Mouse (Mus musculus) gastrocnemius, postnatal 10 days (tissue): Measurements from ENCODE around the gene Dgkb. TPM values are rescaled to one million over a fixed set of nuclear protein-coding genes. Genes with fewer than 3 reads are reported as not detected.

Source experiments
- DNase-seq: peaks from one replicate; pipeline ENCODE4 v3.0.0; 2021; ENCODE audit warnings: mixed read lengths
- total RNA-seq, 2 experiments: library from RNA; stranded (reverse); gene quantifications; 2 replicates each; pipeline ENCODE4 v1.2.3; 2021

Gene Dgkb
- total RNA-seq, 2 experiments from 2014 or later: 1.9 to 2.6 TPM

DNA sequence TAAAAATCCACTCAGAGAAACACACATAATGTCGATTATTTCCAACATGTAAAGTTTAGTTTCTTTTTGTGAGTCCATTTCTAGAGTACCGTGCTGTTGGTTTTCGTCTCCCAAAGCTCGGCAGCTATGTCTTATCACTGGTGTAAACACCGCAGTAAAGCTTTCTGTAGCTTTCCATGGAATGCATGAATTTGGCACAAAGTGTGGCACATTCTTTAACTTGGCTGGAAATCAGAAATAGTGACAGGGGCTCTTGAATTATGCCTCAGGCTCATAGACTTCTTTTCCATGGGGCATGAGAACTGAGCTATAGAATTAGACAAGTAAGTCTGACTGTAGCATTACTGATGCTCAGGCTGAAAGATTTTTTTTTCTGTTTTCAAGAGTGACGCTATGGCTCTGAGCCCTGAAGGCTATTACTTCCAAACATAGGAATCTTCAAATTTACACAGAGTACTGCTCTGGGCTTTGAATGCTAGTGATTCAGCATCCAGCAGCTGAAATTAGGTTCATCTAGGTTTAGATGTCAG is 179.0 kb downstream of the Dgkb start:
- DNase-seq: no peak

DNA sequence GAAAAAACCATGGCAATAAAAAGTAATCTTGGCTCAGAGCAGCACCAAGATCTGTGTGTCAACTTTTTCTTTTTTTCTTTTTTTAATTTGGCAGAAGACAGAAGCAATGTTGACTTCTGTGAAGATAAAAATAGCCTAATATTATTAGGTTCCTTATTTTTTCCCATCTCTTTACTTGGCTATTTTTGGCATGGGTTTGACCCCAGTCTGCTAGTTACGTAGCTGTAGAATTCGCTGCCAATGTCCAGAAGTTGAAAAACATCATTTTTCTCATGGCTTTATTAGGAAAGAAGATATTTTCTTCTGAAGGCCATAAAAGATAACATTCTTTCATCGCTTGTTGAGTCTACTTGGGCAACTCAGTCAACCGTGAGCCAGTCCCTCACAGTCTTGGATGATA is 200.1 kb downstream of the Dgkb start:
- DNase-seq: no peak

DNA sequence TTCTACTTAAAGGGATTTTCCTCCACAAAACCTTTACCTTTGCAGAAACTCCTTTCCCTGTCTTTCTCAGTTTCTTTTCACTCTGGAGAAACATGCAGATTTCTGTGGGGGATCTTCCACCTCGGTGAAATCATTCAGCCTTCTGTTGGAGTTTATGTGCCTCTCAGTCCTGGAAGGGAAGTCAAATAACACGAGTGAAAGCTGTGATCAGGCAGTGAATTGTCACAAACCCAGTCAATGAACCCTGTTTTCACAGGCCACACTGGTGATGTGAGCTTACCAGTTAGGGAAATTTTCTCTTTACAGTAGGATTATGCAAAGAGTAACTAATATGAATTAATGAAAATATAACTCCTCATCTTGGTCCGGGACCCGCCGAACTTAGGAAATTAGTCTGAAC is 229.7 kb downstream of the Dgkb start:
- no peak for DNase-seq

DNA sequence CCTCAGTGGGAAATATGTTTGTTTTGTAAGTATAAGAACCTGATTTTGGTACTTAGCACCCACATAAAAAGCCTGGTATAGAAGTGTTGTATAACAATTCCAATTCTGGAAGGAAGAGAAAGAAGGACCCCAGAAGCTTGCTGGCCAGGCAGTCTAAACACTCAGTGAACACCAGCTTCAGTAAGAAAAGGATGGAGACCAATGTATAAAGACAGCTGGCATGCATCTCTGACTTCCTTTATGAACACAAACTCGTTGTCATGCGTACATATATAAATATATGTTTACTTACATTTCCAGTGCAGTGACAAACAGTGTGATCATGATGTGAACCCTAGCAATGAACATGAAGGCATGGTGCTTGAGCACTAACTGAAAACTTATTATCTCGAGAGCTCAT is 270.7 kb downstream of the Dgkb start:
- no peak for DNase-seq

DNA sequence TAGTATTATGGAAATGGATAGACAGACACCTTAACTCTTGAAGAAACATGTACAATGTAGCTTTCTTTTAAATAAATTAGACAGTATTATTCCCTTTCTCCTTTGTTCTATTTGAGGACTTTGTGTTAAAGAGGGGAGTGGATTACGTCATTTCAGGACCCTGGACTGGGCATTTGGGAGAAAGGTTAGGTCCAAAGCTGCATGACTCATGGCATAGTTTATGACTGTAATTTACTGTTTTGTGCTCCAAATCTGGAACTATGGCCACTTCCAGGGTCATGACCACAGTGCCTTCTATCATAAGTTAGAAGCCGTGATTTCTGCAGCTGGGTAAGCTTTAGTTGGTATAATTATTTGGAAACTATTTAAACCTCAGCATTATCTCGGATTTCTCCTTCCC is 294.4 kb downstream of the Dgkb start:
- DNase-seq: no peak

DNA sequence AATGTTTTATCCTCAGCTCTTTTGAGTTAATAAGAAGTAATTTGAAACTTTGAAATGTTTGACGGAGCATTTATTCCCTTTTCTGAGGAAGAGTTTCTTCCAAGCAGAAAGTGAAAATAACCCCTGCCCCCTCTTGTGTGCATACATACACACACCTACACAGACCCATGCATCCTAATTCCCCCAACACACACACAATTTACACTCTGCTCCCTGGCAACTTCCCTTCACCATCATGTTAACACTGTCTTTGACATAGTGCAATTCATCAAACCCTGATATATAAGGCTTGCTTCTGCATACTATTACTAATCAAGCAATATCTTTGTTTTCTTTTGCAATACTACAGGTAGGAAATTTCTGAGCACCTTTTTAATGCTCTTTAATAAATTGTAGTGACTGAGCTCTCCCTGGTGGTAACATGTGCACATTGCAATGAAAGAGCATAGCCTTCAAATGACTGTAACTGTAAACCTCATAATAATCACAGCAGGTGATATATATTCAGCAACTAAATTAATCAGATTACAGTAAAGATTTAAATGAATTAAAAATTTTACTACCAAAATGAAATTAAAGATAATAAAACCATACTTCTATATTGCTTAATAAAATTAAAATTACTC is 297.6 kb downstream of the Dgkb start:
- no peak for DNase-seq

DNA sequence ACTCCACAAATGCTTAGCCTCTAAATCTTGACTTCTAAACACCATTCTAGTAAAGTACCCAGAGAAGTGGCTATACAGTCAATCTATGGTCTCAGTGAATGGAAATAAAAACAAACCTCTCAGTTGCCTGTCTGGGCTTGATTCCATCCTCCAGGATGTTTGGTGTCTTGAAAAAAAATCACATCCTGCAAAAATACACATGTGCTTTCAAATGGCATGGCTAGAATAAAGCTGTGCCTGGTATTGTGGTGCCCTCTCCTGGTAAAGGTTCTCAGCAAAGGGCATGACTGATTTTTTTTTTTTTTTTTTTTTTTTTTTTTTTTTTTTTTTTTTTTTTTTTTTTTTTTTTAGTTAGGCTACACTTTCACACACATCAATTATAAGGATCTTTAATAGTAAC is 306.0 kb downstream of the Dgkb start:
- DNase-seq: no peak

DNA sequence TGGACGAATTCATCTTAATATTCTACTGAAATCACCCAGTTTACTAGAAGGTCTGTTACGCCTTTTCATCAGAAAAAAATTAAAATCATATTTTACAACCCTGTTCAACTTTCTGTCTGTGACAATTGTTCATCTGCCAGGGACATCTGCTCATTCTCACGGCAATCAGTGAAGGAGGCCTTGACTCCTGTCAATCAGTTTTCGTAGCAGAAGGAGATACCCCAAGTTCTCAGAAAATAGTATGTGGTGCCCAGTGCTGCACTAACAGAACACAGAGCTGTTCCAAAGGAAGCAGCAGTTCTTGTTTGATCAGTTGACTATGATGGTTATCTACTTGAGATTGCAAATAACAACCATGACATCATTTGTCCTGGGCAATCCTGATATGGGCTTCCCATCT is 307.8 kb downstream of the Dgkb start:
- no peak for DNase-seq

DNA sequence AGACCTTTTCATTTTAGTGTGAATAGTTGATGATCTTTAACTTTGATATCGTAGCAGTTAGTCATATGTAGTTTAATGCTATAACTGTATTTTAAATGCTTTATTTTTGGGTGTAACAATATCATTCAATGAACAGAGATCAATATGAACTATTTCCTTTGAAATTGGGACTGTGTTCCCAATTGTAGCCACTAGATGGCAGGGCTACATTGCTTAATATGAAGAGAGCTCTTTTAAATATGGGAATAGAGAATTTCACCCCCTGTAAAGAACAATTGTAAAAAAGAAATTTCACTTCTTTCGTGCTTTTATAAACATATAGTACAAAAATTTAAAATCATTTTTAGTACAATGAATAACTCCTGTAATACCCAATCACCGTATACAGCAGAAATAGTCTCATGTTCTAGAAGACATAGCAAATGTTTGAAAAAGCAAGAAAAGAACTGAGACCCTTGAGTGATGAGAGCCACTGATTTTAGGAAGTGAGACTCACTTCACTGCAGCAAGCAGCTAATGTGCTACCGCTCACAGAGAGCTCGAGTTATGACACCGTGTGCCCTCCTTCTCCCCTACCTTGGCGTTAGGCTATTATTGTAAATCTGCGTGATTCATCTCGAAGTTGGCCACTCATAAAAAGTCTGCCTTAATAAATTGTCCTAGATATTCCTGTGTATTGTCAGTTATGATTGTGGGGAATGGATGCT is 312.8 kb downstream of the Dgkb start:
- DNase-seq: peak; percentile 3

DNA sequence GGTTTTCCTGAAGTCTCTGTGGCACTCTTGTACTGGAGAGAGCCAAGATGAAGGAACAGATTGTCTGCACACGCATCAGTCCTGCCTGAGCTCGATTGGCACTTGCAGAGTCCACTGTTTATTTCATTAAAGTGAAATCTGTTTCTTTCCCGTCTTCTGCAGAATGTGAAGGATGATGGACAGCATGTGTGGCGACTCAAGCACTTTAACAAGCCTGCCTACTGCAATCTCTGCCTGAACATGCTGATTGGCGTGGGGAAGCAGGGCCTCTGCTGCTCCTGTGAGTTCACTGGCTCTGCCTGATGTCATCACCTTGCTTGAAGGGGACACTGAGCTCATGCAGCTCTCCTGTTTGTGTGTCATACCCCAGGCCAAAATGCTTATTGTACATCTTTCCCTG is 318.9 kb downstream of the Dgkb start:
- no peak for DNase-seq

DNA sequence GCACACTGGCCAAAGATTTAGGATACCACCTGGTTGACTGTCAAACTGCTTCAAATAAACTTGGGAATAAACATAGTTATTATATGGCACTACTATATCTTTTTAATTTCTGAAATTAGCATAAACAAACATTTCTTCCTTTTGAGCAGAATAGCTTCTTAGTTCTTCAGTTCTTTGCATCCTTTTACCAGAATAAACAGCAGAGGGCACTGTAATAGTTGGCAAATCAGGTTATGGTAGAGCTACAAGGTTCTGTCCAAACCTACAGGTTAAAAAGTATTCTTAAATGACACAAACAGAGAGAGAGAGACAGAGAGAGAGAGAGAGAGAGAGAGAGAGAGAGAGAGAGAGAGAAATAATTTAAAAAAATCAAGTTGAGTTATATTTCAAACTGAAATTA is 322.5 kb downstream of the Dgkb start:
- DNase-seq: no peak

DNA sequence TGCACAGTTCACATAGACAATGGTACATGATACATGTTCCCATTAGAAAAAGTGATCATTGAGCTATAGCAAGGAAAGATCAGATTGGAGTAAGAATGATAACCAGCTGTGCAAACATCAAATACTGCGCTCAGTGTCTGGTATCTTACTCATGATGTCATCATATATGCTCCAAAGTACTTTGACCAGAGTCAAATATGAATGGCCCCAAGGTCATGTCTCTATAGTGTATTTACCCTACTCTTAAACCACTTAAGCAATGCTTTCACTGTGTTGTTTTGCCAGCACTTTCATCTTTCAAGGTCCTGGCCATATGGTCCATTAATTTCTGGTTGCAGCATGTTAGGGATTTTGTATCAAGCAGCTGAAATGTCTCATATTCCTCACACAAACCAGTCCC is 415.1 kb downstream of the Dgkb start:
- no peak for DNase-seq

DNA sequence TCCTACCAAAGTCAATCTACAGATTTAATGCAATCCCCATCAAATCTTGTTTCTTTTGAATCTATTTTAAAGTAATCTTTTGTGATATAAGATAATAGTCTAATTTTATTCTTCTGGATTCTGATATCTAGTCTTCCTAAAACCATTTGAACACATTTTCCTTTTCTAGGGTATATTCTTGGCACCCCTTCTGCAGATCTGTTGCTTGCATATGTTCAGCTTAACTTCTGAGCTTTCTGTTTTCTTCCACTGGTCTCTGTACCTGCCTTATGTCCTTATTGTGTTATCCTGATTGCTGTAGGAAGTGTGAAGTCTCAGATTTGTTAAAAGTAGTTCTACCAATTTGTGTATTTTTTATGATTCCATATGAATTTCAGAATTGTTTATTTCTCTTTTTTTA is 451.3 kb downstream of the Dgkb start:
- no peak for DNase-seq

DNA sequence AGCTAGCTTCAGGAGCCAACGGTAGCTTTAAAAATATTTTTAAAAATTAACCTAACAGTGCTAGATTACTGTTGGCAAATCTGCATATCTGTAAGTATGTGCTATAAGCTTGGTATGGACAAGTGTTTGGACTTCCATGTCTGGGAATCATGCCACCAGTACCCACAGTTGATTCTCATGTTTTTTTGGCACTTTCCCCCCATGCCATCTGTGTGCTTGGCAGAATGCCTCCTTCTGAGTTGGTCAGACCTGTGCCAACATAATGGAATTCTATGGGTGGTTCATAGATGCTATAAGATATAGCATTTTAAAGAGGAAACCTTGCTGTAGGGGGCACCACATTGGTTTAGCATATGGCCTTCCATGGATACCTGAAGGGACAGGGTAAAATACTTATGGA is 484.0 kb downstream of the Dgkb start:
- no peak for DNase-seq

DNA sequence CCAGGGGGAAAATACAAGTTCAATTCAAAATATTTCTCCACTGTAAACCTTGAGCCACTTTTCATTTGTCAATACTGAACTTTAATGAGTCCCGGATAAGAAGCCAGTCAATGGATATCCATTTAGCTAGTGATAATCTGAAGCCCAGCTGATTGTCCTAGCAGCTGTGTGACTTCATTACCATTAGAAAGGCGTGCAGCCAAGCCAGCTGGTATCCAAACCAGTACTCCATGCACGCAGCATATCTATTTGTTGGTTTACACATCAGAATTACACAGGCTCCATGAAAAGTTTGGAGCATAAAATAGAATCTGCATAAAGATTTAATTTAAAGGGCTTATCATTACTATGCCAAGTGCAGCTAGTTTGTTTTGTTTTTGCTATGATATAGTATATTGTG is 486.3 kb downstream of the Dgkb start:
- DNase-seq: no peak

DNA sequence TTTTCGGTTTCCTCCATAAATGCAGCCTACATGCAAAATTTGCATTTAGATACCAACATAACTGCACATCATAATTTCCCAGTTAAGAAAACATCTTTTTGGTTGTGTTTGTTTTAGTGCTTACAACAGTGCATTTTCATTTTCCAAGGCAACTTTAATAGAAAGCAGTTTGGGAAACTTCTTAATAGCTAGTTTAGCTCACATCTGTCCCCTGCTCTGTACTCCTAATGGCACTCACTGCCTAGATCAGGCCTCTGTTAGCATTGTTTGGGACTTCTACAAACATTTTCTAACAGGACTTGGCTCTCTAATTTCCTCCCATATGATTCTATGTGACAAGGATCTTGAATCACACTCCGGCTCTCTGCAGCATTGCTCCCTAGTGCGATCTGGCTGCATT is 486.7 kb downstream of the Dgkb start:
- no peak for DNase-seq

DNA sequence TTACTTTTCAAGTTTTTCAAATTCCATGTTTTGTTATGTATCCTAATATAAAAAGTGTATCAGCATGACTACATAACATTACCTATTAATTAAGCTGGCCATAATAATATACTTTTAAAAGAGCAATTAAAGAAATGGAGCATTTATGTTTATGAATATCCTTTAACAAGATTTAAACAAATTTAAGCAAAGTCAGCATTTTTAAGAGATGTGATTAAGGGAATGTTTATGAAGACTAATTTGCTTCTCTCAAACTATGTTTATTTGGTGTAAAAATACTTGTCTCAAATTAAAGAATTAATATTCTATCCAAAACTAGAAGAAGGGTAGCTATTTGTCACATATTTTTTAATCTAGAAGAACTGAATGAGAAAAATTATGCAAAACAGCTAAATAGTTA is 492.4 kb downstream of the Dgkb start:
- DNase-seq: no peak

DNA sequence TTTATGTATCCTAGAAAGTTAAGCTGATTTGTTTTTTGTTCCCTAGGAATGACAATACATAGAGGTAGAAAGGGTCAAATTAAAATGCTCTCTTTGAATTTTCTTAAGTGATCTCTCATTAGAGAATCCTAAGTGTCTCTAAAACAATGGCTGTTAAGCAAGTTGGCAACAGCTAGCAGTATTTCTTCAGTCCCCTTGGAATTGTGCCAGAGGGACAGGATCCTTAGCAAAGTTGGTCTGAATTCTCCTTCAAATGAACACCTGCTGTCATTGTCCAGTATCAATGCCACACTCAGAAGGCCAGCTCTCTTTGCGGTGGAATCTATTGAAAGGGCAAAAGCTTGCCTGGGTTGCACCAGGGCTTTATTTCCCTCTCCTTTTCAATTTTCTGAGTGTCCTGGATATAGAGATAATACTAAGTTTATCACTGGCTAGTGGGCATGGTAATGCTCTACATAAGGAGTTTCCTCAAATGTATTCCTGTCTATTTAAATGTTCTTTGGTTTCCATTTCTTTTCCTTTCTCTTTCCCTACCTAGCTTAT is 510.3 kb downstream of the Dgkb start:
- DNase-seq: no peak

DNA sequence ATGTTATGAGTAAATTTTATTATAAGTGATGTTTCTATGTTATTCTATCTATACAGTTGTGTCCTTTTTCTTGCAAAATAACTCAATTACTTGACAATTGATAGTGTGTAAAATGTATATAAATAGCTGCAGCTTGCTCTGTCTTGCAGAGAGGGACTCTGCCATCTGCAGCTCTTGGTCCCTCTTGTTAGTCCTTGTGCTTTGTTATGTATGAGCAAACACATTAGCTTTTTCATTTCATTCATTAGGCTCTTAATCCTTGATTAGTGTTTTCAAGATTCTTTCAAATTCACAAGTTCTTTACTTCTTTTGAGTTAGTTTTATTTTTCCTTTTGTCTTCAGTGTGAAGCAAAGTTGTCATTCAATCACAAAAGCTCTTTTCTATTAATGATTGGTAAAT is 511.3 kb downstream of the Dgkb start:
- DNase-seq: no peak

DNA sequence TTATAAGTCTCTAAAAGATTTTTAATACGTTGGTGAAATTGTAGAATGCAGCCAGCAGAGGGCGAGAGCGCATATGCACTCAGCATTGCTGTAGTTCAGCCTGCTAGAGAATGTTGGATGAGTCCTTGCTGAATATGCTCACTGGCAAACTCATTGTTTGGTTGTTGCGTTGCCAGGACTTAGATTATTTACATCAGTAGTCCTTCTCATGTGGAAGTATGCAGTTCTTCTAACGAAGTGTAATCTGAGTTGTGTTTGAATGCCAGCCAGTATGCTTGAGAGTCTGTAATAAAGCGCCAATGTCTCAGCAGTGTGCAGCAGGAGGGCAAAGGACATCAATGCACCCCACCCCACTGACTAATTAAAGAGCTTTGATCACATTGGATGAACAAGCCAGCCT is 525.1 kb downstream of the Dgkb start:
- peak; percentile 54 for DNase-seq

DNA sequence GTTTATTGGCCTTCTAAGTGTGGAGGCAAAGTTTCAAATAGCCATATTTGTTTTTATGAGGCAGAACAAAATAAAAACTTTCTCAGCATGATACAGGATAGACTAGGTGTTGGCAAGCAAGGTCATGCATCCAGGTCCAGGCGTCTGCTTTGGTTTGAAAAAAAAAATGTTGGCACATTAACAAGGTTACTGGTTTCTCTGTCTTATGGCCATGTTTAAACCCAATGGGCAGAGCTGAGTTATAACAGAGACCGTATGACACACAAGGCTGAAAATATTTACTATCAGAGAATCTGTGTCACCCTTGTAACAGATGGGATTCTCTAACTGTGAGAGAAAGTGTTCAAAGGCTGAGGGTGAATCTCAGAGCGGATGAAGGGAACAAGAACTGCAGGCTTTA is 535.0 kb downstream of the Dgkb start:
- no peak for DNase-seq

DNA sequence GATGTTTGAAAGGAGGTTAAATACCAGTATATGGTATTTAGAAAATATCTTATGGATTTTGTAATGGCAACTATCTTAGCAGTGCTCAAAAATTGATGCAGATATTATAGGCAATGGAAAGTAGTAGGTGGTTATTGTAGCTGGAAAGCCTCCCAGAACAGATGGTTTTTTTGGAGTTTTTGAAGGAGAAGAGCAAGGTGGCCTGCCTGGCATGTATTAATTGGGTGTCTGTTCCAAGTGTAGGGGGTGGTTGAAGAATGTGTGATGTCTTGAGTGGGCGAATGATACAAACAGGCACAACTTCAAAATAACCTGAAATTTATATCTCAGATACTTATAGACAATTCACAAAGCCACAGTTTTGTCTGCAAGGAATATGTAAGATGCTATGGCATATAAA is 538.9 kb downstream of the Dgkb start:
- no peak for DNase-seq

DNA sequence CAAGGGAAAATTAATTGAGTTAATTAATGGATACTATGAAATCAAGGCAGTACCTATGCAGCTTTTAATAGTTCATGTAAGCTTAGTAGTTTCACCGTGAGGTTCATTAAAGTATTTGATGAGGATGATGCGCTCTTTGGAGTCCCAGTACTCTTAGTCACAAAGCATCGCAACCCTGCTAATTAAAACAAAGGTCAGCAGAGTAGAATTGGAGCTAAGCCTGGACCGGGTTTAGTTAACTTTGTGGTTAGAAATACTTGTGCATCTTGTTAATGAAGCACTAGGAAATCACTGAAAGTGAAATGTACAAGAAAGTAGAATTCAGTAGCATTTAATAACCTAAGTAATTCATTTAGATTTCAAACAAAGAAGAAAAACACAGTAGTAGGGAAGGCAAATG is 544.0 kb downstream of the Dgkb start:
- DNase-seq: no peak

DNA sequence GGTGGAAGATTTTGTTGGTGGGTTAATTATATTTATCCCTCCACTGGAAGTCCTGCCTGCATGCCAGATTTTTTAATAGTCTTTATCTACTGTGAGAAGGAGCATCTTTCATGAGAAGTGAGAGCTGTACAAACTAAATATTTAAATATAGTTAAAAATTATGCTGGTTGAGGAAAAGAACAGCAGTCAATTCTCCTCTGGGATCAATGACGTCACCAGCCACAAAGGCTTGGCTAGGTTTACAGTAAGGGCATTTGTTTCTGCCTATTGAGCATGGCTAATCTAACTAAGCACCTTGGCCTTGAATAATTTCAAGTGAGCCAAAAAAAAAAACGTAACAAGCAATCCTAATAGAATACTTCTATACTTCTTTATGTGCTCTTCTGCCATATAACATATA is 554.1 kb downstream of the Dgkb start:
- DNase-seq: no peak
